Mouse (Mus musculus): ENCODE measurements around the gene Olfr1016. TPM values are rescaled to one million over a fixed set of nuclear protein-coding genes. Genes with fewer than 3 reads are reported as not detected.

Gene Olfr1016
- polyA plus RNA-seq, 1 experiment from 2014 or later, result not detected

DNA sequence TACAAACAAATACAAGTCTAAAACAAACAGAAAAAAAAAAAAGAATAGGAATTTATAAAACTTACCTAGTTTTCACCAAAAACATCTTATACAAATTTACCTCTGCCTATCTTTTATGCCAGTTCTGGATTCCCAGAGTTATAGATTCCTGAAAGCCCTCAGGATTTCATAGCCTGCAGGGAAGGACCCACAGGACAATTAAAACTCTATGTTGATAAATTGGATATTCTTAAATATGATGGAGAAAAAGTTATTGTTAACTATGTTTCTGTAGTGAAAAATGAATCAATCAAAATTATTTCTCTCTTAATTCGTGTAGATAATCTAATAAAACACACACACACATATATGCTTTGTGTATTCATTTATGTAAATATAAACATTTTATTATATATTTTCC is 39.7 kb downstream of the Olfr1016 start, which contains the start of gene Olfr1012:
TSS of gene Olfr1012 (minus strand) at position 101 of the 400 bp plus-strand sequence.
- 64% methylated on average over 1 of the region's 1 CpGs for WGBS
- no peak for ATAC-seq (ENCODE audit: low FRiP score, low TSS enrichment)
- H3K36me3 ChIP-seq (ENCODE audit: control insufficient read depth, insufficient read depth, low read length), result no peaks in the 10 kb centered on the region
- H3K4me1 ChIP-seq (ENCODE audit: control insufficient read depth, insufficient read depth, low read length), result no peaks in the 10 kb centered on the region
- H3K4me3 ChIP-seq (ENCODE audit: low read length), result no peak within 1 kb of the TSS
- H3K27ac ChIP-seq (ENCODE audit: low read depth, low read length), result no peak within 1 kb of the TSS
- H3K4me2 ChIP-seq (replicated peaks; ENCODE audit: low read depth, low read length), result no peak within 1 kb of the TSS
- no peaks in the 10 kb centered on the region for H3K9me3 ChIP-seq (ENCODE audit: control insufficient read depth, low read length)
- H3K9ac ChIP-seq (ENCODE audit: low read depth, low read length), result no peak within 1 kb of the TSS
- no peaks in the 10 kb centered on the region for H3K27me3 ChIP-seq (ENCODE audit: control insufficient read depth, insufficient read depth, low read length)

DNA sequence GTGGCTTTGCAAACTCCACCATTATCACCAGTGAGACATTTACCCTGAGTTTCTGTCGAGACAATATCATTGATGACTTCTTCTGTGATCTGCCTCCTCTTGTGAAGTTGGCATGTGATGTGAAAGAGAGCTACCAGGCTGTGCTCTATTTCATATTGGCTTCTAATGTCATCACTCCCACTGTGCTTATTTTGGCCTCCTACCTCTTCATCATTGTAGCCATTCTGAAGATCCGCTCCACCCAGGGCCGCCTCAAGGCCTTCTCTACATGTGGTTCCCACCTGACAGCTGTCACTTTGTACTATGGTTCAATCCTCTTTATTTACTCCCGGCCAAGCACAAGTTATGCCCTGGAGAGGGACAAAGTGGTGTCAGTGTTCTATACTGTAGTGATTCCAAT is 48.5 kb downstream of the Olfr1016 start:
- Histone ChIP-seq H3K27ac (ENCODE audit: low read depth, low read length) (no peak overlapping the region), H3K4me1 (ENCODE audit: control insufficient read depth, insufficient read depth, low read length) (no peaks in the 10 kb centered on the region), H3K27me3 (ENCODE audit: control insufficient read depth, insufficient read depth, low read length) (no peaks in the 10 kb centered on the region), H3K4me2 (replicated peaks; ENCODE audit: low read depth, low read length) (no peak overlapping the region), H3K9me3 (ENCODE audit: control insufficient read depth, low read length) (no peaks in the 10 kb centered on the region), H3K9ac (ENCODE audit: low read depth, low read length) (no peak overlapping the region), H3K4me3 (ENCODE audit: low read length) (no peak overlapping the region), H3K36me3 (ENCODE audit: control insufficient read depth, insufficient read depth, low read length) (no peaks in the 10 kb centered on the region)
- no peak for ATAC-seq (ENCODE audit: low FRiP score, low TSS enrichment)
- 88% methylated on average over 4 of the region's 4 CpGs for WGBS

Other genes starting within 250 kb of the Olfr1016 start
- gene Olfr996, start 223.3 kb downstream of the Olfr1016 start, polyA plus RNA-seq (2014; fragmentation: Nextera tagmentation; extraction: Ambion mirVana), result not detected in 2 replicates
- not detected in 2 replicates for gene Olfr998, start 213.6 kb downstream of the Olfr1016 start, polyA plus RNA-seq (2014; fragmentation: Nextera tagmentation; extraction: Ambion mirVana)
- gene Olfr1000, start 190.6 kb downstream of the Olfr1016 start, polyA plus RNA-seq (2014; fragmentation: Nextera tagmentation; extraction: Ambion mirVana), result not detected in 2 replicates
- not detected in 2 replicates for gene Olfr1002, start 151.8 kb downstream of the Olfr1016 start, polyA plus RNA-seq (2014; fragmentation: Nextera tagmentation; extraction: Ambion mirVana)
- gene Olfr154, start 138.1 kb downstream of the Olfr1016 start, polyA plus RNA-seq (2014; fragmentation: Nextera tagmentation; extraction: Ambion mirVana), result not detected in 2 replicates
- not detected in 2 replicates for gene Olfr1006, start 123.8 kb downstream of the Olfr1016 start, polyA plus RNA-seq (2014; fragmentation: Nextera tagmentation; extraction: Ambion mirVana)
- gene Olfr1008, start 113.1 kb downstream of the Olfr1016 start, polyA plus RNA-seq (2014; fragmentation: Nextera tagmentation; extraction: Ambion mirVana), result not detected in 2 replicates
- gene Olfr1009, start 87.1 kb downstream of the Olfr1016 start, polyA plus RNA-seq (2014; fragmentation: Nextera tagmentation; extraction: Ambion mirVana), result not detected in 2 replicates
- gene Olfr1012, start 39.8 kb downstream of the Olfr1016 start, polyA plus RNA-seq (2014; fragmentation: Nextera tagmentation; extraction: Ambion mirVana), result not detected in 2 replicates
- gene Olfr1013, start 35.4 kb downstream of the Olfr1016 start, polyA plus RNA-seq (2014; fragmentation: Nextera tagmentation; extraction: Ambion mirVana), result not detected in 2 replicates
- gene Olfr1014, start 29.8 kb downstream of the Olfr1016 start, polyA plus RNA-seq (2014; fragmentation: Nextera tagmentation; extraction: Ambion mirVana), result not detected in 2 replicates
- gene Olfr1015, start 20.5 kb downstream of the Olfr1016 start, polyA plus RNA-seq (2014; fragmentation: Nextera tagmentation; extraction: Ambion mirVana), result not detected in 2 replicates
- not detected in 2 replicates for gene Olfr1018, start 15.9 kb upstream of the Olfr1016 start, polyA plus RNA-seq (2014; fragmentation: Nextera tagmentation; extraction: Ambion mirVana)
- gene Olfr1019, start 42.9 kb upstream of the Olfr1016 start, polyA plus RNA-seq (2014; fragmentation: Nextera tagmentation; extraction: Ambion mirVana), result not detected in 2 replicates
- gene Olfr1020, start 44.5 kb upstream of the Olfr1016 start, polyA plus RNA-seq (2014; fragmentation: Nextera tagmentation; extraction: Ambion mirVana), result not detected in 2 replicates
- not detected in 2 replicates for gene Olfr1022, start 66.0 kb upstream of the Olfr1016 start, polyA plus RNA-seq (2014; fragmentation: Nextera tagmentation; extraction: Ambion mirVana)
- gene Olfr1023, start 83.1 kb upstream of the Olfr1016 start, polyA plus RNA-seq (2014; fragmentation: Nextera tagmentation; extraction: Ambion mirVana), result not detected in 2 replicates
- gene Olfr1024, start 102.5 kb upstream of the Olfr1016 start, polyA plus RNA-seq (2014; fragmentation: Nextera tagmentation; extraction: Ambion mirVana), result not detected in 2 replicates
- gene Olfr1025-ps1, start 112.6 kb upstream of the Olfr1016 start, polyA plus RNA-seq (2014; fragmentation: Nextera tagmentation; extraction: Ambion mirVana), result not detected in 2 replicates
- gene Olfr1026, start 119.0 kb upstream of the Olfr1016 start, polyA plus RNA-seq (2014; fragmentation: Nextera tagmentation; extraction: Ambion mirVana), result not detected in 2 replicates
- not detected in 2 replicates for gene Olfr1028, start 147.9 kb upstream of the Olfr1016 start, polyA plus RNA-seq (2014; fragmentation: Nextera tagmentation; extraction: Ambion mirVana)
- not detected in 2 replicates for gene Olfr1029, start 171.4 kb upstream of the Olfr1016 start, polyA plus RNA-seq (2014; fragmentation: Nextera tagmentation; extraction: Ambion mirVana)
- not detected in 2 replicates for gene Olfr1030, start 176.7 kb upstream of the Olfr1016 start, polyA plus RNA-seq (2014; fragmentation: Nextera tagmentation; extraction: Ambion mirVana)
- gene Olfr1031, start 187.8 kb upstream of the Olfr1016 start, polyA plus RNA-seq (2014; fragmentation: Nextera tagmentation; extraction: Ambion mirVana), result not detected in 2 replicates
- gene Olfr1032, start 203.0 kb upstream of the Olfr1016 start, polyA plus RNA-seq (2014; fragmentation: Nextera tagmentation; extraction: Ambion mirVana), result not detected in 2 replicates
- gene Olfr1033, start 218.1 kb upstream of the Olfr1016 start, polyA plus RNA-seq (2014; fragmentation: Nextera tagmentation; extraction: Ambion mirVana), result 1.3 and 3.2 TPM in 2 replicates
- gene Olfr1034, start 243.3 kb upstream of the Olfr1016 start, polyA plus RNA-seq (2014; fragmentation: Nextera tagmentation; extraction: Ambion mirVana), result 0.17 TPM in 1 of 2 replicates, not detected in the other

Measured in kidney, embryonic 14.5 days (tissue).